Mouse (Mus musculus): Measurements from ENCODE around the gene Snx27.

- no peak for TF ChIP-seq GATA1 (IDR thresholded peaks at IDR 0.05; ENCODE audit: borderline replicate concordance, low read length)
- no peak for TF ChIP-seq FLI1 (IDR thresholded peaks at IDR 0.05; ENCODE audit: low read length)
Measured at GRCm38 (mm10) chr3:94616717-94617116, 34.2 kb upstream of the Snx27 start.
